Mouse (Mus musculus) spleen, postnatal 10 days (tissue): ENCODE data around the gene Itga1.

Experiments used
- DNase-seq, 2 experiments: peaks; one replicate each; pipeline ENCODE4 v3.0.0; 2021 to 2022; ENCODE audit warnings: low spot score in 2 of 2

Itga1 gene

GRCm38 (mm10) chr13:115052568-115052967 is 49.2 kb downstream of the Itga1 start:
- no peak for DNase-seq

DNA sequence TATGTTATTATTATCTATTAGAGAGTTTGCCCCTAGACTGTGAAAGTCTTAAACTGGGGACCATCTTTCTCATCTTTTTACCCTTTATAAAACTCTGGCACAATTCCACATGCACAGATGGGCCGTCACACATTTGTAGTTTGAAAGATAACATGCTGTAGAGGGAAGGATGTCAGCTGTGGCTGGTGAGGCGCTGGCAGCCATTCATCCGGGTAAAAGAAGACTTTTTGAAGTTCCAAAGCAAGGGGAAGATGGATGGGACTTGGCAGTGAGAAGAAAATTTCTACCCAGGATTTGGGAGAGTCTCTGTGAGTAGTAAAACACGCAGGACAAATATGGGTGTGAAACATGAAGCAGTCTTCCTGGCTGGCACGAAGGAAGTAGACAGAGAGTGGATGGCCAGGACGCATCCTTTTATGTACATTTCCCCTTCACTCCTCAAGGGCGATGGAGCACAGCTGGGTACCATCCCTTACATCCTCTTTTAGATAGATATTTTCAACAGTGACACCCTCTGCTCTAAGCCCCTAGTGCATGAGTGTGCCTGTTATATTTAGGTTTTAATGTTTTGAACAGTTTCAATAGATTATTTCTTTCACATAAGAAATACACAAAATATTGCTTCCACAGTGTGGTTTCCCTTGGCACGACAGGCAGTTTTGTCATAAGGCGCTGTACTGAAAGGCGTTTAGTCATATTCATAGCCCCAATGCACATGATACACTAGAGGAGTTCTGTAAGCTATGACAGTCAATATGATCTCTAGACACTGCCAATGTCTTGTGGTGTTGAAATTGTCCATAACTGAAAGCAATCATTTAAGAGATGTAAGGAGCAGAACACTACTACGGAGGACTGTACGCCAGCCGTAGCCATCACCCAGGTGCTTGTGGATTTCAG is 50.9 kb downstream of the Itga1 start:
- DNase-seq, result no peak

DNA sequence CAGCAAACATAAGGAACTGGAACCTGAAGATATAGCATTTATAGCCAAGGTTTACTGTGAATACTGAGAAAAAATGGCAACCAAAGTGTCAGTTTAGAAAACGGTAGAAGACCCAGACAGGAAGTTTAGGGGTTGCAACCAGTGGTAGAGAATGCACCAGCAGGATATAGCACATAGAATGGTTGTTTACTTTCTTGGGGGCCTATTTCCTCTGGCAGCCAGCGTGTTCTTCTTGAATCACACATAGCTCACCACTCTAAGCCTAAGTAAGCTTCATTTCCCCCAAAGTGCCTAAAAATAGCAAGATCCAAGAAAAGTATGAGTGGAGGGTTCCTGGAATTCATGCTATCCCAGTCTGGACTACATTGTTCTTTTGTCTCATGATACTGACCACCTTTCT is 59.1 kb downstream of the Itga1 start:
- DNase-seq, result no peak

DNA sequence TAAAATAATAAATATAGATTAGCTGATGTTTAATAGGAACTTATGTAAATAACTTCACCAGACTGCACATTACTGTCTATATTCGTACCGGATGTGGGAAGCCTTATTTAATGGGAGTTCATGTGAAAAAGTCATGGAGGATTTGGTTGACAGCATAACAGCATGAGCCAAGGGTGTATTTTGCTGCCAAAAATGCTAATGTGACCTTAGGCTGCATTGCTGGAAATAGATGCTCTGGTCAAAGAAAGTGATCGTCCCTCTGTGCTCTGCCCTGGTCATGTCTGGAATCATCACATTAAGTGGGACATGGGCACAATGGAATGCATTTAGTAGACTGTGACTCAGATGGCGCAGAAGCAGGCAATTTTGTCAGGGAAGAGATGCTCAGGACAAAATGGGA is 64.5 kb downstream of the Itga1 start:
- no peak for DNase-seq

DNA sequence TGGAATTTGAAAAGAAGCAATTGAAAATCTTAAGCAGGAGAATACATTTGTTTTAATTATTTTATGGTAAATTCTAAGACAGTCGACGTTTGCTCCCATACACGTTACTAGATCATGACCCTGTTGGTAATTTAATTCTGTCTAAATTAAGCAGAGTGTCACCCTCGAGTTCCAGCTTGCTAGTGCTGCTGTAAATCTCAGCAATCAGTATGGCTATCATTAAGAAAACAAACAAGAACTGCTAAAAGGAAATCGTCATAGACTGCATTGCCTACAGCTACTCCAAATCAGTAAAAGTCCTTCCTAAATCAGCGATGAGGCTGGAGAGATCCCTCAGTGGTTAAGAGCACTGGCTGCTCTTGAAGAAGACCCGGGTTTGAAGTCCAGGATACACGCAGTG is 66.4 kb downstream of the Itga1 start:
- DNase-seq, result no peak

DNA sequence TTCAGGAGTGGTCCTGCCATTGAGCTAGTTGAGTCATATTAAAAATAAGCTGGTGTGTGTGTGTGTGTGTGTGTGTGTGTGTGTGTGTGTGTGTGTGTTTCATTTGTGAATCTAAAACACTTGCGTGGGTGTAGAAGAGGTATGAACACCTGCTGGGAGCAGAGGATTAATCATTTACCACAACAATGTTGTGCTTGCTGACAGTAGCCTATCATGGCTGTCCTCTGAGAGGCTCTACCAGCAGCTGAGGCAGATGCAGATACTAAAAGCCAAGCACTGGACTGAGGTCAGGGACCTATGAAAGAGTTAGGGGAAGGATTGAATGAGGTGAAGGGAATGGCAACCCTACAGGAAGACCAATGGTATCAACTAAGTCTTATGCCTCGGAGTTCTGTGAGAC is 68.6 kb downstream of the Itga1 start:
- no peak for DNase-seq

- DNase-seq, result no peak
Observed at GRCm38 (mm10) chr13:115031177-115032000, 70.4 kb downstream of the Itga1 start.

DNA sequence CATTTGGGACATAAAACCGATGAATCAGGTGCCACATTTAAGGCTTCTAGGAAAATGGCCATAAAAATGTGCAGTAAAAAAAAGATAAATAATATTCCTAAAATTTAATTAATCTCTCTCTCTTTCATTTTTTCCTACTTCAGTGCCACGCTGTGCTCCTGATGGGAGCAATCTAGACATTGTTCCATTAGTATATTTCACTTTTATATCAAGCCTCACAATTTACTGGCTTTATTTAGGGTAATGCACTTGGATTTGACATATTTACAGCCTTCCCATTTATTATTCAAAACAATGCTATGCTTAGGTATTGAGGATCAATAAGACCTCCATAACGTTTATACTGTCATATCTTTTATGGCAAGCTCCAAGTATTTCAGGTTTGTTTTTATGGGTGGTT is 76.4 kb downstream of the Itga1 start:
- no peak for DNase-seq

DNA sequence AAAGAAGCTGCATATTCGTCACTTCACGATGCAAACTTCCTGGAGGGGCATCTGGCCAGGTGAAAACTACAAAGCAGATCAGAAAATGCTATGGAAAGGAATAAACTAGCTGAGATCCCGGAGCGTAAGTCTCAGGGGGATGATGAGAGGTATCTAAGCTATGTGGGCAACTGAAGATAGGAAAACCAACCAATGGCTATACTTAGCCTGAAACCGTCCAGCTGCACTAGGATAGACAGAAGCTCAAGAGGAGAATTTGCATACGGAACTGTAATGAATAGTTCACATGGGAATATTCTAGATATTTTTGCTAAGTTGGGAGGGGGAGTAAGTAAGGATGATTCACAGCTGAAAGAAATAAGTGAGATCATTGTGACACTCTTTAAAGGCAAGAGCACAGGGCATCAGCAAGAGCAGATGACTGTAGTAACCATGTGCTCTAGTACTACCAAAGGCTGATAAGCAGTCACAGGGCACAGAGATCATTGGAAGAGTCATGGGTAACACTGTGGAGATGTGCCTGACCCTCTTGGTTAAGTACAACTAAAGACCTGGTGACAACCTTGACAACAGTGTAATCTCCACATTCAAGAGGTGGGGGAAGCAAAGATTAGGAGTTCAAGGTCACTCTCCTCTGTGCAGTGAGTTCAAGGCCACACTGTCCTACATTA is 79.5 kb downstream of the Itga1 start:
- DNase-seq, result no peak

- no peak for DNase-seq
Observed at GRCm38 (mm10) chr13:115021411-115021810, 80.4 kb downstream of the Itga1 start.

- DNase-seq, result no peak
Observed at GRCm38 (mm10) chr13:115020727-115021126, 81.0 kb downstream of the Itga1 start.

- DNase-seq, result no peak
Observed at GRCm38 (mm10) chr13:115017545-115017944, 84.2 kb downstream of the Itga1 start.

- no peak for DNase-seq
Observed at GRCm38 (mm10) chr13:115011547-115011946, 90.2 kb downstream of the Itga1 start.

DNA sequence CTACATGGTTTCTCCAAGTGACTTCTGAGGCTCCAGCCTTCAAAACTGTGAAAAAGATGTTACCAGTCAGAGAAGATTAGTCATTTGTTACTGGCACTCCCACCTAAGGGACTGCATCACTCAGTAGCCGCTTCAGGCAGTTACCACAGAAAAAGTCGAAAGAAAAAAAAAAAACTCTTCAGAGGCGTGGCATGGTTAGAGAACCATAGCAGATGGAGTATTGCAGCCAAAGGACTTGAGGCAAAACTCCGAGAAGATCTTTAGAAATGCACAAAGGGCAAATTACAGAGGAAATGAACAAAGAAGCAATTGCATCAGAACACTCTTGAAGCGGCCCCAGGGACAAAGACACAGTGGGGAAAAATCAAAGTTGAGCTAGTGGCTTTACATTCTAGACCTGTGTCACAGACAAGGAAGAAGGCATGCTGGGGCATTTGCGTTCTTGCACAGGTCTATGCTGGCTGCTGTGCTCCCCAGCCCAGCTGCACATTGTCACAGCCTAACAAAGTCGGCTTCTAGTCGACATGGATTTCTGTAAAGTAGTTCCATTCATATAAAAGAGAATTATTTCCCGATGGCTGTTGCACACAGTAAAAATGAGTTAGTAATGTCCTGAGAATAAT is 95.4 kb downstream of the Itga1 start:
- no peak for DNase-seq

DNA sequence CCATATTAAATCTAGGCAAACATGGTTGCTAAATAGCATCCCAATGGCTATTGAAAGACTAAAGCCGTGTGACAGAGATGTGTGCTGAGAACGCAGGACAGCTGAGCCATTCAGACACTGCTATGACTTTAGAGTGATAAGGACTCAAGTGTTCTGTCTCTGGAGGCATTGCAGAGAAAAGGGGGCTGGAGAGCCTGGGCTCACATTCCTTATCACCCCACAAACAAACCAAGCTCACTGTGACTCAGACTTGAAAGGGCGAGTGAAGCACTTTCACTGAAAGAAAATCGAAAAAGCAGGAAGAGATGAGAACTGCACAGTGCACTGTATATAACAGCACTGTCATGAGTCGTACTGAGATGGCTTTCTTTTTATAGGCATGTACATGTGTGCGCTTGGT is 96.4 kb downstream of the Itga1 start:
- DNase-seq, result no peak

DNA sequence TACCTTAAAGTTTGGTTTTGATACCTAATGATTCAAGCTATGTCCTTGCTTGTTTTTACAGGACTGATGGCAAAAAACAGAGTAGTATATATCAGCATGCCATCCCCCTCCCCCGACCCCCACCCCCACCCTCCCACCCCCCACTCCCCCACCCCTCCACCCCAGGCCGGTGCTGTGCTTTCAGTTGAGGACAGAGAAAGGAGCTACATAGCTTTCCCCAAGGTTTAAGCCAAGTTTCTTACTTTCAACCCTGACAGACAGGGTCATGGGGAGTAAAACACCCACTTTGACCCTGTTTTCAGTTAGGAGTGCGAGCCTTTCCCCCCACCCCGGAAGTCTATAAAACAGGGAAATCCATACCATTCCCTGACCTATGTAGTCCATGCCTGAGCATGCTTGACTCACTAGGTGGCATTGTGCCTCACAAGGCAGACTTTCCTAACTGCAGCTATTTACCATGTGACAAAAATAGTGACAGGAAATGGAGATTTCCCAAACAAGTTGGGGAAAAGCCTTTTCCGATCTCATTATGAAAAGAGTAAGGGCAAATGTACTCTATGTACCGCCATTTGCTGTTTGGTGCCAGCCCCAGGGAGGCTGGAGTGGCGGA is 98.2 kb downstream of the Itga1 start:
- DNase-seq, result no peak

- DNase-seq, result no peak
Observed at GRCm38 (mm10) chr13:115002837-115003236, 98.9 kb downstream of the Itga1 start.

GRCm38 (mm10) chr13:115002155-115002554 is 99.6 kb downstream of the Itga1 start:
- no peak for DNase-seq

- DNase-seq, result no peak
Observed at GRCm38 (mm10) chr13:114999582-114999981, 102.2 kb downstream of the Itga1 start.

DNA sequence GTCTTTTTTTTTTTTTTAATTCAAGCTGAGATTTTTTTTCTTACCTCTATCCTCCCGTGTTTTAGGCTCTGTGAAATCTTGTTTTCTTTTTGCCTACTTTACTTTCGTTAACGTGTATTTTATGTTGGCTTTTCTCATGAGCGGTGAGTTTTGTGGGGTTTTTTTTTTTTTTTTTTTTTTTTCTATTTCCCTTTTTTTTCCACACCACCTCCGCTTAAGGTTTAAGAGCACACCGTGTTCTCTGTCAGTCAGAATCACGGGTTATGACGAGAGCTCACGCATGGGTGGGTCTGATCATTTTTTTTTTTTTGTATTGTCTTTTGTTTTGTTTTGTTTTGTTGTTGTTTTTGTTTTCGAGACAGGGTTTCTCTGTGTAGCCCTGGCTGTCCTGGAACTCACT is 103.7 kb downstream of the Itga1 start:
- no peak for DNase-seq

GRCm38 (mm10) chr13:114992260-114993014 is 109.3 kb downstream of the Itga1 start:
- no peak for DNase-seq
